Mouse (Mus musculus) limb, embryonic 13.5 days (tissue): ENCODE measurements around the gene Col5a1. TPM values are rescaled to one million over a fixed set of nuclear protein-coding genes. Genes with fewer than 3 reads are reported as not detected.

Experiments
- ATAC-seq: fragments of 200-750 bp; cut with Nextera tagmentation; 2 replicates; pipeline ENCODE4 v1.8.0; 2017; ENCODE audit warnings: low read depth, moderate number of reproducible peaks, moderate TSS enrichment; ENCODE audit not compliant: low FRiP score
- H3K27ac ChIP-seq: fragments of 300-500 bp; sonication (generic); 2 replicates; pipeline ENCODE4 v1.5.1; 2015; ENCODE audit warnings: inconsistent platforms, mild to moderate bottlenecking, moderate library complexity
- H3K27me3 ChIP-seq: fragments of 300-500 bp; sonication (generic); 2 replicates; pipeline ENCODE4 v1.6.1; 2015; ENCODE audit warnings: mild to moderate bottlenecking, inconsistent platforms
- H3K36me3 ChIP-seq: fragments of 300-500 bp; sonication (generic); 2 replicates; pipeline ENCODE4 v1.6.1; 2015; ENCODE audit warnings: inconsistent platforms, mild to moderate bottlenecking, moderate library complexity
- H3K4me1 ChIP-seq: fragments of 300-500 bp; sonication (generic); 2 replicates; pipeline ENCODE4 v1.6.1; 2015; ENCODE audit warnings: inconsistent platforms
- H3K4me2 ChIP-seq: fragments of 300-500 bp; sonication (generic); replicated peaks from 2 replicates; pipeline ENCODE4 v1.6.1; 2015; ENCODE audit warnings: inconsistent platforms, mild to moderate bottlenecking, moderate library complexity
- H3K4me3 ChIP-seq: fragments of 300-500 bp; sonication (generic); 2 replicates; pipeline ENCODE4 v1.5.1; 2015; ENCODE audit warnings: moderate library complexity, mild to moderate bottlenecking, inconsistent platforms
- H3K9ac ChIP-seq: fragments of 300-500 bp; sonication (generic); 2 replicates; pipeline ENCODE4 v1.6.1; 2015; ENCODE audit warnings: mild to moderate bottlenecking, inconsistent platforms
- H3K9me3 ChIP-seq: fragments of 300-500 bp; sonication (generic); 2 replicates; pipeline ENCODE4 v1.6.1; 2016; ENCODE audit warnings: inconsistent platforms
- whole genome bisulfite sequencing: fragments of 180-500 bp; shearing (Covaris S2); methylation state at CpG from one replicate; pipeline ENCODE4 v1.1.7; 2015; 5-methylcytosine and 5-hydroxymethylcytosine counted together
- polyA plus RNA-seq: library from polyadenylated mRNA; unstranded; fragments of >200 nt; fragmentation: Nextera tagmentation; extraction: Ambion mirVana; gene quantifications from 2 replicates; pipeline ENCODE4 v1.2.1, GENCODE M21; 2015

Col5a1 gene
- polyA plus RNA-seq, 1 experiment from 2014 or later = 128 TPM

GRCm38 (mm10) chr2:28075616-28076187 is 189.5 kb downstream of the Col5a1 start:
- no peaks in the 10 kb centered on the region for H3K36me3 ChIP-seq
- H3K9ac ChIP-seq = no peak overlapping the region
- H3K9me3 ChIP-seq = no peaks in the 10 kb centered on the region
- H3K4me1 ChIP-seq = no peaks in the 10 kb centered on the region
- ATAC-seq = no peak
- no peaks in the 10 kb centered on the region for H3K27me3 ChIP-seq
- WGBS = 78% methylated on average over 7 of the region's 7 CpGs
- no peak overlapping the region for H3K27ac ChIP-seq
- no peak overlapping the region for H3K4me2 ChIP-seq
- H3K4me3 ChIP-seq = no peak overlapping the region

GRCm38 (mm10) chr2:28084768-28085167 is 198.5 kb downstream of the Col5a1 start, which contains the start of gene Fcnb:
Fcnb (minus strand) TSS chr2:28084885.
- Histone ChIP-seq H3K4me3 (no peak within 1 kb of the TSS), H3K9me3 (no peaks in the 10 kb centered on the region), H3K27me3 (no peaks in the 10 kb centered on the region), H3K4me1 (peaks cover 7% of the 10 kb centered on the region; the same call in 1 of the 2 replicates), H3K9ac (no peak within 1 kb of the TSS), H3K27ac (no peak within 1 kb of the TSS), H3K4me2 (no peak within 1 kb of the TSS), H3K36me3 (no peaks in the 10 kb centered on the region)
- 78% methylated on average over 3 of the region's 3 CpGs for WGBS
- ATAC-seq = no peak

- Histone ChIP-seq H3K9ac (no peak overlapping the region), H3K4me1 (peaks cover 7% of the 10 kb centered on the region; the same call in 1 of the 2 replicates), H3K27me3 (no peaks in the 10 kb centered on the region), H3K9me3 (no peaks in the 10 kb centered on the region), H3K4me3 (no peak overlapping the region), H3K27ac (no peak overlapping the region), H3K4me2 (no peak overlapping the region), H3K36me3 (no peaks in the 10 kb centered on the region)
- ATAC-seq = no peak
- 69% methylated on average over 10 of the region's 10 CpGs for WGBS
Observed at GRCm38 (mm10) chr2:28086112-28086511, 199.9 kb downstream of the Col5a1 start.

- ATAC-seq = no peak; the same call in 1 of the 2 replicates
- H3K4me3 ChIP-seq = no peak overlapping the region
- H3K27ac ChIP-seq = no peak overlapping the region
- H3K9ac ChIP-seq = no peak overlapping the region
- H3K36me3 ChIP-seq = no peaks in the 10 kb centered on the region
- peaks cover 7% of the 10 kb centered on the region; the same call in 1 of the 2 replicates for H3K4me1 ChIP-seq
- 42% methylated on average over 5 of the region's 5 CpGs for WGBS
- no peaks in the 10 kb centered on the region for H3K9me3 ChIP-seq
- no peak overlapping the region for H3K4me2 ChIP-seq
- no peaks in the 10 kb centered on the region for H3K27me3 ChIP-seq
Observed at GRCm38 (mm10) chr2:28089095-28089494, 202.9 kb downstream of the Col5a1 start.

Other genes with a start within 250 kb of the Col5a1 start
- 17.1 and 17.6 TPM in 2 replicates for gene Rxra, start 210.0 kb upstream of the Col5a1 start, polyA plus RNA-seq
- gene Fcnb, start 198.5 kb downstream of the Col5a1 start, polyA plus RNA-seq = not detected in 2 replicates